Mouse (Mus musculus): ENCODE results near the gene M6pr. TPM values are rescaled to one million over a fixed set of nuclear protein-coding genes. Genes with fewer than 3 reads are reported as not detected.

M6pr gene
- total and polyA plus RNA-seq, 2 experiments from 2014 or later, result 44.0 to 47.2 TPM

DNA sequence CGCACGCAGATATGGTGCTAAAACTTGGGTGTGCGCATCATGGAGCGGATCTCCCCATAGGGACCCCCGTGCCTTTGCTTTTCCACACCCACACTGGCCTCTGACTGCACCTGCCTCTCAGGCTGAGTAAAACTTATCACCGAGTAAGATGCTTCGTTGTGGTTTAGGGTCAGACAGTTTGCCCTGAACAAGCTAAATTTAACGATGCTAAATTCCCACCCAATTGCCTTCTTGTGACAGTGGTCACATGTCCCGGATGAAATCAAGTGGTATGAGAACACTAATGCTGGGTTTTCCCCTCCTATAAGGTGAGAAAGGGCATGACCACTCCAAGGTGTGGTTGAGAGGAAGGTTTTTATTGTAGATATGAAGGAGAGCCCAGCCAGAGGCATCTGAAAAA is 14.7 kb upstream of the M6pr start:
- ATAC-seq (ENCODE audit: low FRiP score) (no peak), DNase-seq (ENCODE audit: low spot score) (no peak)
- H3K27me3 ChIP-seq (ENCODE audit: insufficient read depth, low read length), result no peaks in the 10 kb centered on the region
- H3K4me2 ChIP-seq (ENCODE audit: low read depth, low read length, poor library complexity, severe bottlenecking), result no peak overlapping the region
- no peaks in the 10 kb centered on the region for H3K4me1 ChIP-seq (ENCODE audit: insufficient read depth, low read length)
- no peak overlapping the region for H3K4me3 ChIP-seq (ENCODE audit: low read depth, low read length)
- no peak overlapping the region for H3K27ac ChIP-seq (ENCODE audit: low read depth, low read length)
- 95% methylated on average over 9 of the region's 9 CpGs for WGBS
- no peaks in the 10 kb centered on the region for H3K9me3 ChIP-seq (ENCODE audit: low read length)
- H3K36me3 ChIP-seq (ENCODE audit: insufficient read depth, low read length), result no peaks in the 10 kb centered on the region
- H3K9ac ChIP-seq (replicated peaks; ENCODE audit: low read length, poor library complexity, severe bottlenecking), result no peak overlapping the region
- TF ChIP-seq CTCF (IDR thresholded peaks at IDR 0.05), result no peak

DNA sequence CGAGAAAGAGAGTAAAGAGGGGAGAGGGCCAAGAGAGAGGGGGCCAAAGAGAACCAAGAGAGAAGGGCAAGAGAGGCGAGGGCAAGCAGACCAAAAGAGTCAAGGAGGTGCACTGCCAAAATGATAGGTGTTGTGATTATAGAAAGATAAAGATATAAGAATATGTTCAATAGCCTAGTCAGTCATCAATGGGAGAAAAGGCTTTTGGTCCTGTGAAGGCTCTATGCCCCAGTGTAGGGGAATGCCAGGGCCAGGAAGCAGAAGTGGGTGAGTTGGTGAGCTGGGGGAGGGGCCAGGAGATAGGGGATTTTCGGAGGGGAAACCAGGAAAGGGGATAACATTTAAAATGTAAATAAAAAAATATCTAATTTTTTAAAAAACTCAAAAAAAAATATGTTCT is 14.2 kb upstream of the M6pr start:
- ATAC-seq (ENCODE audit: low FRiP score) (no peak), DNase-seq (ENCODE audit: low spot score) (no peak)
- TF ChIP-seq CTCF (IDR thresholded peaks at IDR 0.05), result no peak
- H3K4me3 ChIP-seq (ENCODE audit: low read depth, low read length), result no peak overlapping the region
- no peak overlapping the region for H3K9ac ChIP-seq (replicated peaks; ENCODE audit: low read length, poor library complexity, severe bottlenecking)
- H3K4me1 ChIP-seq (ENCODE audit: insufficient read depth, low read length), result no peaks in the 10 kb centered on the region
- H3K27ac ChIP-seq (ENCODE audit: low read depth, low read length), result no peak overlapping the region
- 73% methylated on average over 3 of the region's 3 CpGs for WGBS
- H3K27me3 ChIP-seq (ENCODE audit: insufficient read depth, low read length), result no peaks in the 10 kb centered on the region
- no peaks in the 10 kb centered on the region for H3K9me3 ChIP-seq (ENCODE audit: low read length)
- H3K36me3 ChIP-seq (ENCODE audit: insufficient read depth, low read length), result no peaks in the 10 kb centered on the region
- no peak overlapping the region for H3K4me2 ChIP-seq (ENCODE audit: low read depth, low read length, poor library complexity, severe bottlenecking)

DNA sequence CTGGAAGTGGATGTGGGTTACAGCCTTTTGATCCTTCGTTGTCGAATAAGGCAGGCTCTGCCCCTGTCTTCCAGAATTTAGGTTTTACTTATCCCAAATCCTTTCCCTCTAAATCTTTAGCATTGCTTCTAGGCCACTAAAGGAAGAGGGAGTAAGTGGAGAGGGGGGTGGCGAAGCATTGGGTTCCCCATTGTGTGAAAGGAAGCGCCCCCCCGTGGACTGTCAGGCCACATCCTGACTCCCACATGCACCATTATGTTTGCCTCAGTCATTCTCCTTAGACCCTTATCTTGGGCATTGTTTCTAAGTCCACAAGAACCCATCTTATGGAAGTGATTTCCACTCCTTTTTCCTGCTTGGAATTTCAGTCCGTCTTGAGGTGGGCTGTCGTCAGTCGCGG is 13.3 kb upstream of the M6pr start:
- H3K4me1 ChIP-seq (ENCODE audit: insufficient read depth, low read length), result no peaks in the 10 kb centered on the region
- no peaks in the 10 kb centered on the region for H3K27me3 ChIP-seq (ENCODE audit: insufficient read depth, low read length)
- H3K9me3 ChIP-seq (ENCODE audit: low read length), result no peaks in the 10 kb centered on the region
- no peaks in the 10 kb centered on the region for H3K36me3 ChIP-seq (ENCODE audit: insufficient read depth, low read length)
- DNase-seq (ENCODE audit: low spot score) (no peak), ATAC-seq (ENCODE audit: low FRiP score) (no peak)
- H3K9ac ChIP-seq (replicated peaks; ENCODE audit: low read length, poor library complexity, severe bottlenecking), result no peak overlapping the region
- no peak overlapping the region for H3K4me3 ChIP-seq (ENCODE audit: low read depth, low read length)
- 58% methylated on average over 9 of the region's 9 CpGs for WGBS
- H3K27ac ChIP-seq (ENCODE audit: low read depth, low read length), result no peak overlapping the region
- TF ChIP-seq CTCF (IDR thresholded peaks at IDR 0.05), result no peak
- no peak overlapping the region for H3K4me2 ChIP-seq (ENCODE audit: low read depth, low read length, poor library complexity, severe bottlenecking)

DNA sequence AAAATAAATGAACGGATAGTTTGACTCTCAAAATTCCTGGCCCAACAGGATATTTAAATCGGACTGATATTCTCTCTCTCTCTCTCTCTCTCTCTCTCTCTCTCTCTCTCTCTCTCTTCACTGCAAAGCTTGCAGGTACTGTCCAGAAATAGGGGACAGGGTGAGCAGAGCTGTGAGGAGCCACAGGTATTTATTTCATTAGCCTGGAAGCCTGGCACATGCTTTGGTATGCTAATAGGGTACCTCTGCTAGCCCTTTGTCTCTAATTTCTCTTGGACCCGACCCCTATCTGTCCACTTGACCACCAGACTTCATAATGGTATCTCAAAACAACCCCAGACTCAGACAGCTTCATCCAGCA is 11.6 kb upstream of the M6pr start:
- peak; percentile 44 for ATAC-seq (ENCODE audit: low FRiP score)
- peak overlapping the region; percentile 51 for H3K4me3 ChIP-seq (ENCODE audit: low read depth, low read length)
- H3K4me2 ChIP-seq (ENCODE audit: low read depth, low read length, poor library complexity, severe bottlenecking), result peak overlapping the region; percentile 67
- DNase-seq (ENCODE audit: low spot score), result no peak
- H3K27me3 ChIP-seq (ENCODE audit: insufficient read depth, low read length), result no peaks in the 10 kb centered on the region
- no peaks in the 10 kb centered on the region for H3K36me3 ChIP-seq (ENCODE audit: insufficient read depth, low read length)
- peak overlapping the region; percentile 72 for H3K9ac ChIP-seq (replicated peaks; ENCODE audit: low read length, poor library complexity, severe bottlenecking)
- H3K9me3 ChIP-seq (ENCODE audit: low read length), result no peaks in the 10 kb centered on the region
- WGBS, result 6% methylated on average over 3 of the region's 3 CpGs
- TF ChIP-seq CTCF (IDR thresholded peaks at IDR 0.05), result no peak
- H3K27ac ChIP-seq (ENCODE audit: low read depth, low read length), result peak overlapping the region; percentile 84
- no peaks in the 10 kb centered on the region for H3K4me1 ChIP-seq (ENCODE audit: insufficient read depth, low read length)

DNA sequence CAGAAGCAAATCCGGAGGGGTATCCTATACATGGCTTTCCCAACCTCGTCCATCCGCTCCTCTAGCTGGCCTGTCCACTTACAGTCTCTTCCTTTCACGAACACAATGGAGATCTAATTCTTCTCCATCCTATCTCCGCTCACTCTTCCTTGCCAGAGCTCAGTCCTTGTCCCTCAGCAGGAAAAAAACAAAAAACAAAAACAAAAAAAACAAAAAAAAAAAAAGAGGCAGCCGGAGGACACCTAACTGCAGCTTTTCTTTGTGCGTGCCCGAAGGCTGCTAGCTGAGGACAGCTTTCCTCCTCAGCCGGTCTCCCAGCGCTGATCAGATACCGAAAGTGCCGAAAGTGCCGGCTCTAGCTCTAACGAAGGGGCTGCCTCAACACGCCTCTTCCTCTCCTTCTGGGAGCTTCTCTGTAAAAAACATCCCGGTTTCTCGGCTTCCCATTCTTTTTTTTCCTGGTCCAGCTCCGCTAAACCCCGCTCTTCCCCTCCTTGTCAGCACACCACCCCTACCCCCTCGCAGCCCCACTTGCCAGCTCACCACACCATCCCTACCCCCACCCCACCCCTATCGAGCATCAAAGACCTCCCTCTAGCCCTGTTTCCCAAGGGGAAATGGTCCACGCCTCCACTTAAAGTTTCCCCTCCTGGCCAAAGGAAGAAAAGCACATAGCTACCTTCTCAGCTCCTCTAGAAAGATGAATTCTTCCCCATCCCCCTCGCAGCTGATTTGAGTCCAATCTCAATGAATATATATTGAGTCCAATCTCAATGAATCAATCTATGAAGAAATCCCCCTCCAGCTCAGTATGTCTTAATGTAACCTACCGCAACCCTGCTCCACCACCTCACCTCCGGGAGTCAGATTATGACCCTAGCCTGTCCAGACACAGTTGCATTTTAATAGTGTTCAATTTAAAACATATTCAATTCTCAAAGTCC is 11.0 kb upstream of the M6pr start:
- DNase-seq (ENCODE audit: low spot score), result peak; percentile 70
- peak; percentile 56 for TF ChIP-seq CTCF (IDR thresholded peaks at IDR 0.05)
- WGBS, result 3% methylated on average over 25 of the region's 25 CpGs

DNA sequence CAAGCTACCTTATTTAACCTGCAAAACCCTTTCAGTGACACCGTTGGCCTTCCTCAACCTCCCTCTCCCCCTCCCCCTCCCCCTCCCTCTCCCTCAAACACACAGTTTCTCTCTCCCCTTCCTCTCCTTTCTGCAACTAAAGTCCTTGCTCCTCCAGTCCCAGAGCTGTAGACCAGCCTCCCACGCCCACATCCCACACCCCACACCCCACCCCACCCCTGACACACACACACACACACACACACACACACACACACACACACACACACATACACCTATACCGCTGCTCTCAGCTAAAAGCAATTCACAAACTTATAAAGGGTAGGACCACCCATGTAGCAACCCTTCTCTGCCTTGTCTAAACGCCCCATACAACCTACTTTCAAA is 10.3 kb upstream of the M6pr start:
- H3K4me3 ChIP-seq (ENCODE audit: low read depth, low read length), result peak overlapping the region; percentile 51; the same call in 1 of the 2 replicates
- 64% methylated on average over 4 of the region's 4 CpGs for WGBS
- DNase-seq (ENCODE audit: low spot score), result no peak
- peak overlapping the region; percentile 67; the same call in 1 of the 2 replicates for H3K4me2 ChIP-seq (ENCODE audit: low read depth, low read length, poor library complexity, severe bottlenecking)
- ATAC-seq (ENCODE audit: low FRiP score), result no peak
- no peak for TF ChIP-seq CTCF (IDR thresholded peaks at IDR 0.05)
- no peaks in the 10 kb centered on the region for H3K36me3 ChIP-seq (ENCODE audit: insufficient read depth, low read length)
- 0 out of 2 replicates have a peak overlapping the region, but pooled peaks have one; percentile 84 for H3K27ac ChIP-seq (ENCODE audit: low read depth, low read length)
- no peaks in the 10 kb centered on the region for H3K4me1 ChIP-seq (ENCODE audit: insufficient read depth, low read length)
- peak overlapping the region; percentile 72; the same call in 1 of the 2 replicates for H3K9ac ChIP-seq (replicated peaks; ENCODE audit: low read length, poor library complexity, severe bottlenecking)
- no peaks in the 10 kb centered on the region for H3K27me3 ChIP-seq (ENCODE audit: insufficient read depth, low read length)
- H3K9me3 ChIP-seq (ENCODE audit: low read length), result no peaks in the 10 kb centered on the region

More for the DNA sequence above, 11.0 kb upstream of the M6pr start:
- H3K36me3 ChIP-seq (ENCODE audit: insufficient read depth, low read length), result no peaks in the 10 kb centered on the region
- peak overlapping the region; percentile 72 for H3K9ac ChIP-seq (replicated peaks; ENCODE audit: low read length, poor library complexity, severe bottlenecking)
- peak; percentile 88 for ATAC-seq (ENCODE audit: low FRiP score)
- H3K4me1 ChIP-seq (ENCODE audit: insufficient read depth, low read length), result no peaks in the 10 kb centered on the region
- H3K27ac ChIP-seq (ENCODE audit: low read depth, low read length), result peak overlapping the region; percentile 84
- H3K4me2 ChIP-seq (ENCODE audit: low read depth, low read length, poor library complexity, severe bottlenecking), result peak overlapping the region; percentile 67
- no peaks in the 10 kb centered on the region for H3K27me3 ChIP-seq (ENCODE audit: insufficient read depth, low read length)
- H3K4me3 ChIP-seq (ENCODE audit: low read depth, low read length), result peak overlapping the region; percentile 51
- no peaks in the 10 kb centered on the region for H3K9me3 ChIP-seq (ENCODE audit: low read length)

All from midbrain, postnatal 0 days (tissue).